Mouse (Mus musculus) central nervous system, embryonic 14 days (tissue): Measurements from ENCODE around the gene Krt27. TPM values are rescaled to one million over a fixed set of nuclear protein-coding genes. Genes with fewer than 3 reads are reported as not detected.

Source experiments
- polyA plus RNA-seq: library from polyadenylated mRNA; depleted of rRNA; stranded (reverse); fragments of >200 nt; gene quantifications from 2 replicates; pipeline ENCODE4 v1.2.3, GENCODE M21; 2012; rRNA removed

Krt27 gene
- 0.07 and 0.09 TPM in 2 replicates for polyA plus RNA-seq

DNA sequence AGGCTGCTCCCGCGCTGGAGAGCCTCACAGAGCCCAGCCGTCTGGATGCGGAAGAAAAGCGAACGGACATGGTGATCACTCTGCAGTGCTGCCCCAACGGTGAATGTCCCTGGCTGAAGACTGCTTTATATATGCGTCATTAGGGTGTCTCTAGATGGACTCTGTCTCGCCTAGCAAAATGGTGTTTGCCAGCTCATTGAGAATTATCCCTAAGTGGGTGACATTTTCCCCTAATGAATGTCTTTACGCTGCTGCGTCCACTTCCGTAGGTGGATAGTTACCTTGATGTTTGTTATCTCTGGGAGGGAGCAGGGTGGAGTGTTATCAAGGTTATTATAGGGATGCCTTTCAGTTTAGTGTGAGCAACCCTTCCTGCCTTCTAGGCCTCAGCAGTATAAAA lies at the start of gene Krt27:
TSS of gene Krt27 (minus strand) at position 101 of the 400 bp plus-strand sequence.

DNA sequence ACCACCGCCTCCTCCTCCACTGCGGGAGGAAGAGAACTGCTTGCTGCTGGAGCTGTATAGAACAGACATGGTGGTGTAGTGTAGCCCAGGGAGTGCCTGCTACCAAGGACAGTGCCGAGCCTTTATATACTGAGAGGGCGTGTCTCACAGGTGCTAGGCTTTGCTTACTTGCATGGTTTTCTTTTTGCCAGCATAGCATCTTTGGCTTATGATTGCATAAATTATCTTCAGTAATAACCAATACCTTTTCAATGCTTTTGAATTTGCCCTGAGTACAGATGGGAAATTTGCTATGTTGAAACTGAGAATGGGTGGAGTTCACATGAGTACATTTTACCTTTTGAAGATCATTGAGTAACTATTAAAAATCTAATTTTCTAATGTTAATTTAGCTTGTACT lies 38.4 kb upstream of the Krt27 start, which contains the start of gene Krt10:
TSS of gene Krt10 (minus strand) at position 101 of the 400 bp plus-strand sequence.

DNA sequence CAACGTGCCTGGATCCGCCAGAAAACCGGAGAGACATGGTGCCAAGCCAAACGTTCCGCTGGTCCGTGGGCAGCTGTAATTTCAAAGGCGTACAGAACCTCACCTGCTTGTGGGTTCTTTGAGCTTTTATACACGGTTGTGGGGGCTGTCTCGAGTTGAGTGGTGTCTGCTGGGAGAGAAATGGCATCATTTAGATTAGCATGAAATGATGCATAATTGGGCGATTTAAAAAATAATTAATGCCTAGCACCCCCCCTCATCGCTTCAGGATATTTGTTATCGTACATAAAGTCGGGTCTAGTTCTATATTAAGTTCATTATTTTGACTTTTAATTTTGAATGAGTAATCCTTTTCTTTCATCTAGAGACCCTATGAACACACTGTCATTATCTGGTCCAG lies 23.9 kb upstream of the Krt27 start, which contains the start of gene Krt28:
TSS of gene Krt28 (minus strand) at position 101 of the 400 bp plus-strand sequence.

DNA sequence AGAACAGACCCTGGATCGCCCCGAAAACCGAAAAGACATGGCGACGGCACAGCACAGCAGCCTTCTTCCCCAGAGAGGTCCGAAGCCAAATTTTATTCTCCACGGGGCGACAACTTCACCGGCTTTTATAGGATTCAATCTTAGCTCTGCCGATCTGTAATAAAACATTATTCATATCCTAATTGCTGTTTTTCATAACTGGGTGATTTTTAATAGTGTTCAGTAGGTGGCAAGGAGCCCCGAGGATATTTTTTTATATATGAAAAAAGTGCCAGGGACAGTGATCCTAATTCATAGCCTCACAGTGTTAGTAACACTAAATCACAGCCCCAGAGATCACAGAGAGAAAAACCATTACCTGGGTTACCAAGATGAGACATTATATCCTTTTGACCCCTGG lies 13.0 kb downstream of the Krt27 start, which contains the start of gene Krt26:
TSS of gene Krt26 (minus strand) at position 101 of the 400 bp plus-strand sequence.

DNA sequence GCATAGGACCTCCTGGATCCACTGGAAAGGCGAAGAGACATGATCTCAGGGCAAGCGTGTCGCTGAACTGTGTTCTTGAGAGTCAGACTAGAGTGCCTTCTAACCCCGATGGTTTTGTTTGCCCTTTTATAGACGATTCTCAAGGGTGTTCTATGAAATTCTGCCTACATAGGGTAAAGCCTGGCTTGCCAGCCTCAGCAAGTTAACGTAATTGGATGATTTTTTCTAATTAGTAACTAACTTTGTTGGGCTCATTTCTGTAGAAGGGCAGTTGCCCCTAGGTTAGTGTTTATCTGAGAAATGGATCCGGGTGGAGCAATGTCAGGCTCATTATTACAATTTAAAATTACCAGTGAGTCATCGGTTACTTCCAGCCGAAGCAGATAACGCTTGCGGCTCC lies 28.1 kb downstream of the Krt27 start, which contains the start of gene Krt25:
TSS of gene Krt25 (minus strand) at position 101 of the 400 bp plus-strand sequence.

Other genes starting within 250 kb of the Krt27 start
- gene Ccr7, start 196.0 kb downstream of the Krt27 start, polyA plus RNA-seq: 0.22 and 0.45 TPM in 2 replicates
- gene Smarce1, start 120.1 kb downstream of the Krt27 start, polyA plus RNA-seq: 293 and 337 TPM in 2 replicates
- 1.5 and 1.6 TPM in 2 replicates for gene Krt222, start 107.0 kb downstream of the Krt27 start, polyA plus RNA-seq
- 0.04 and 0.09 TPM in 2 replicates for gene Krt24, start 65.8 kb downstream of the Krt27 start, polyA plus RNA-seq
- 0.06 and 0.07 TPM in 2 replicates for gene Krt25, start 28.2 kb downstream of the Krt27 start, polyA plus RNA-seq
- gene Krt26, start 13.1 kb downstream of the Krt27 start, polyA plus RNA-seq: 0.09 and 0.12 TPM in 2 replicates
- gene Krt28, start 23.8 kb upstream of the Krt27 start, polyA plus RNA-seq: 0.15 and 0.26 TPM in 2 replicates
- gene Krt10, start 38.3 kb upstream of the Krt27 start, polyA plus RNA-seq: 15.8 and 24.0 TPM in 2 replicates
- gene Krt12, start 71.2 kb upstream of the Krt27 start, polyA plus RNA-seq: 0.07 and 0.14 TPM in 2 replicates
- 0.08 and 0.09 TPM in 2 replicates for gene Krt20, start 87.0 kb upstream of the Krt27 start, polyA plus RNA-seq
- 0.02 and 0.49 TPM in 2 replicates for gene Krt23, start 142.0 kb upstream of the Krt27 start, polyA plus RNA-seq
- not detected in 2 replicates for gene Krt39, start 170.2 kb upstream of the Krt27 start, polyA plus RNA-seq
- not detected in 2 replicates for gene Krt40, start 192.1 kb upstream of the Krt27 start, polyA plus RNA-seq
- gene Krtap3-3, start 199.8 kb upstream of the Krt27 start, polyA plus RNA-seq: not detected in 2 replicates
- not detected in 2 replicates for gene Krtap3-2, start 205.7 kb upstream of the Krt27 start, polyA plus RNA-seq
- not detected in 2 replicates for gene Gm11939, start 208.4 kb upstream of the Krt27 start, polyA plus RNA-seq
- not detected in 2 replicates for gene Krtap3-1, start 215.5 kb upstream of the Krt27 start, polyA plus RNA-seq
- not detected in 2 replicates for gene Krtap1-5, start 229.9 kb upstream of the Krt27 start, polyA plus RNA-seq
- gene Krtap1-4, start 232.6 kb upstream of the Krt27 start, polyA plus RNA-seq: not detected in 2 replicates
- gene Krtap1-3, start 240.2 kb upstream of the Krt27 start, polyA plus RNA-seq: not detected in 2 replicates
- not detected in 2 replicates for gene Krtap9-3, start 247.0 kb upstream of the Krt27 start, polyA plus RNA-seq